Mouse (Mus musculus) E14TG2a.4 (cell line): ENCODE results near the gene Ctnnd2.

Experiments
- CTCF ChIP-seq: conservative IDR thresholded peaks from 2 replicates; pipeline ENCODE4 v1.5.1; 2014; ENCODE audit warnings: low read length
- POU5F1 ChIP-seq: IDR thresholded peaks from 2 replicates; pipeline ENCODE4 v1.6.1; 2014; ENCODE audit warnings: low read length, borderline replicate concordance

GRCm38 (mm10) chr15:30647679-30648311 lies 475.4 kb downstream of the Ctnnd2 start:
- TF ChIP-seq CTCF: no peak
- TF ChIP-seq POU5F1: no peak
